Mouse (Mus musculus) midbrain, embryonic 14.5 days (tissue): ENCODE measurements around the gene Gnb3. TPM values are rescaled to one million over a fixed set of nuclear protein-coding genes. Genes with fewer than 3 reads are reported as not detected.

Experiments
- ATAC-seq: fragments of 200-750 bp; cut with Nextera tagmentation; 2 replicates; pipeline ENCODE4 v1.8.0; 2017; ENCODE audit warnings: moderate number of reproducible peaks, moderate library complexity; ENCODE audit not compliant: low FRiP score, low TSS enrichment
- DNase-seq: peaks from one replicate; pipeline ENCODE4 v3.0.0-alpha.2; 2015
- H3K27ac ChIP-seq: fragments of 300-500 bp; sonication (generic); replicated peaks from 2 replicates; pipeline ENCODE4 v1.5.1; 2014; ENCODE audit warnings: mild to moderate bottlenecking, low read depth, low read length, moderate library complexity
- H3K27me3 ChIP-seq: fragments of 300-500 bp; sonication (generic); 2 replicates; pipeline ENCODE4 v1.6.1; 2014; ENCODE audit warnings: low read length, control low read depth, mixed read lengths; ENCODE audit not compliant: control insufficient read depth, insufficient read depth
- H3K36me3 ChIP-seq: fragments of 300-500 bp; sonication (generic); 2 replicates; pipeline ENCODE4 v1.6.1; 2014; ENCODE audit warnings: low read length, control low read depth; ENCODE audit not compliant: control insufficient read depth, insufficient read depth
- H3K4me1 ChIP-seq: fragments of 300-500 bp; sonication (generic); 2 replicates; pipeline ENCODE4 v1.6.1; 2014; ENCODE audit warnings: mild to moderate bottlenecking, antibody characterized with exemption, low read length, control low read depth; ENCODE audit not compliant: control insufficient read depth, insufficient read depth
- H3K4me2 ChIP-seq: fragments of 300-500 bp; sonication (generic); 2 replicates; pipeline ENCODE4 v1.6.1; 2014; ENCODE audit warnings: mild to moderate bottlenecking, low read length, moderate library complexity
- H3K4me3 ChIP-seq: fragments of 300-500 bp; sonication (generic); replicated peaks from 2 replicates; pipeline ENCODE4 v1.5.1; 2014; ENCODE audit warnings: low read depth, low read length
- H3K9ac ChIP-seq: fragments of 300-500 bp; sonication (generic); replicated peaks from 2 replicates; pipeline ENCODE4 v1.6.1; 2014; ENCODE audit warnings: mild to moderate bottlenecking, low read length, moderate library complexity
- H3K9me3 ChIP-seq: fragments of 300-500 bp; sonication (generic); 2 replicates; pipeline ENCODE4 v1.6.1; 2016; ENCODE audit warnings: low read length, control low read depth, mixed read lengths; ENCODE audit not compliant: control insufficient read depth
- WGBS: fragments of 180-500 bp; shearing (Covaris S2); extraction: QIAGEN DNeasy Blood & Tissue Kit; methylation state at CpG from one replicate; pipeline ENCODE4 v1.1.7; 2014; 5-methylcytosine and 5-hydroxymethylcytosine counted together
- polyA plus RNA-seq: library from polyadenylated mRNA; unstranded; fragments of >200 nt; fragmentation: Nextera tagmentation; extraction: Ambion mirVana; gene quantifications from 2 replicates; pipeline ENCODE4 v1.2.1, GENCODE M21; 2014

The Gnb3 gene
- polyA plus RNA-seq, 1 experiment from 2014 or later, result 4.5 TPM

GRCm38 (mm10) chr6:124874348-124874747, 34.3 kb upstream of the Gnb3 start:
- WGBS, result 44% methylated on average over 3 of the region's 3 CpGs
- Histone ChIP-seq H3K4me1 (no peaks in the 10 kb centered on the region), H3K27ac (no peak overlapping the region), H3K9me3 (no peaks in the 10 kb centered on the region), H3K4me2 (no peak overlapping the region), H3K36me3 (no peaks in the 10 kb centered on the region), H3K27me3 (no peaks in the 10 kb centered on the region), H3K9ac (no peak overlapping the region), H3K4me3 (no peak overlapping the region)
- no peak for DNase-seq
- no peak for ATAC-seq

- H3K4me3 ChIP-seq, result no peak overlapping the region
- no peaks in the 10 kb centered on the region for H3K27me3 ChIP-seq
- ATAC-seq (no peak), DNase-seq (no peak)
- peak overlapping the region; percentile 13; the same call in 1 of the 2 replicates for H3K9ac ChIP-seq
- peaks cover 30% of the 10 kb centered on the region for H3K4me1 ChIP-seq
- no peak overlapping the region for H3K4me2 ChIP-seq
- no peaks in the 10 kb centered on the region for H3K36me3 ChIP-seq
- H3K9me3 ChIP-seq, result no peaks in the 10 kb centered on the region
- 0 out of 2 replicates have a peak overlapping the region, but pooled peaks have one; percentile 13 for H3K27ac ChIP-seq
- 51% methylated on average over 6 of the region's 7 CpGs for WGBS
Measured at GRCm38 (mm10) chr6:124866560-124866959, 26.5 kb upstream of the Gnb3 start.

- ATAC-seq (no peak), DNase-seq (no peak)
- Histone ChIP-seq H3K9me3 (no peaks in the 10 kb centered on the region), H3K4me2 (no peak overlapping the region), H3K36me3 (peaks cover 5% of the 10 kb centered on the region), H3K4me3 (no peak overlapping the region), H3K4me1 (peaks cover 36% of the 10 kb centered on the region), H3K27ac (peak overlapping the region; percentile 32; the same call in 1 of the 2 replicates), H3K27me3 (no peaks in the 10 kb centered on the region), H3K9ac (peak overlapping the region; percentile 40; the same call in 1 of the 2 replicates)
- WGBS, result 55% methylated on average over 18 of the region's 18 CpGs
Measured at GRCm38 (mm10) chr6:124865766-124866362, 25.8 kb upstream of the Gnb3 start.

- peaks cover 16% of the 10 kb centered on the region for H3K36me3 ChIP-seq
- peaks cover 47% of the 10 kb centered on the region for H3K4me1 ChIP-seq
- WGBS, result 2% methylated on average over 43 of the region's 43 CpGs
- no peaks in the 10 kb centered on the region for H3K9me3 ChIP-seq
- peak within 1 kb of the TSS; percentile 70 for H3K4me3 ChIP-seq
- no peaks in the 10 kb centered on the region for H3K27me3 ChIP-seq
- peak; percentile 86 for DNase-seq
- H3K4me2 ChIP-seq, result peak within 1 kb of the TSS; percentile 70
- H3K9ac ChIP-seq, result peak within 1 kb of the TSS; percentile 91
- peak; percentile 62 for ATAC-seq
- H3K27ac ChIP-seq, result peak within 1 kb of the TSS; percentile 96
Measured at GRCm38 (mm10) chr6:124863658-124864298, 23.7 kb upstream of the Gnb3 start, which contains the start of gene Gpr162. TSS of gene Gpr162 (minus strand) at chr6:124863983.

GRCm38 (mm10) chr6:124863125-124863657, 23.1 kb upstream of the Gnb3 start:
- H3K9ac ChIP-seq, result peak overlapping the region; percentile 91
- no peaks in the 10 kb centered on the region for H3K27me3 ChIP-seq
- H3K4me1 ChIP-seq, result peaks cover 50% of the 10 kb centered on the region
- ATAC-seq (peak; percentile 19), DNase-seq (peak; percentile 68)
- no peaks in the 10 kb centered on the region for H3K9me3 ChIP-seq
- H3K36me3 ChIP-seq, result peaks cover 20% of the 10 kb centered on the region
- 0% methylated on average over 15 of the region's 16 CpGs for WGBS
- peak overlapping the region; percentile 70 for H3K4me3 ChIP-seq
- H3K4me2 ChIP-seq, result peak overlapping the region; percentile 70
- peak overlapping the region; percentile 96 for H3K27ac ChIP-seq

GRCm38 (mm10) chr6:124862406-124863124, 22.5 kb upstream of the Gnb3 start:
- Histone ChIP-seq H3K4me2 (peak overlapping the region; percentile 70), H3K36me3 (peaks cover 20% of the 10 kb centered on the region), H3K27me3 (no peaks in the 10 kb centered on the region), H3K4me1 (peaks cover 50% of the 10 kb centered on the region), H3K27ac (peak overlapping the region; percentile 96), H3K9me3 (no peaks in the 10 kb centered on the region), H3K4me3 (peak overlapping the region; percentile 70), H3K9ac (peak overlapping the region; percentile 91)
- 8% methylated on average over 8 of the region's 8 CpGs for WGBS
- peak; percentile 28 for DNase-seq
- no peak for ATAC-seq

GRCm38 (mm10) chr6:124861802-124862201, 21.7 kb upstream of the Gnb3 start:
- no peak for DNase-seq
- no peak for ATAC-seq
- 35% methylated on average over 3 of the region's 3 CpGs for WGBS
- H3K9me3 ChIP-seq, result no peaks in the 10 kb centered on the region
- H3K27me3 ChIP-seq, result no peaks in the 10 kb centered on the region
- peak overlapping the region; percentile 70 for H3K4me2 ChIP-seq
- H3K4me1 ChIP-seq, result peaks cover 50% of the 10 kb centered on the region
- H3K36me3 ChIP-seq, result peaks cover 20% of the 10 kb centered on the region
- H3K9ac ChIP-seq, result peak overlapping the region; percentile 91
- H3K4me3 ChIP-seq, result peak overlapping the region; percentile 70
- H3K27ac ChIP-seq, result peak overlapping the region; percentile 96; the same call in 1 of the 2 replicates

- H3K4me2 ChIP-seq, result peak overlapping the region; percentile 70
- DNase-seq (no peak), ATAC-seq (no peak)
- H3K4me1 ChIP-seq, result peaks cover 53% of the 10 kb centered on the region
- H3K9me3 ChIP-seq, result no peaks in the 10 kb centered on the region
- H3K27me3 ChIP-seq, result no peaks in the 10 kb centered on the region
- H3K4me3 ChIP-seq, result peak overlapping the region; percentile 70; the same call in 1 of the 2 replicates
- WGBS, result 77% methylated on average over 19 of the region's 19 CpGs
- peaks cover 20% of the 10 kb centered on the region for H3K36me3 ChIP-seq
- H3K9ac ChIP-seq, result peak overlapping the region; percentile 91; the same call in 1 of the 2 replicates
- peak overlapping the region; percentile 96; the same call in 1 of the 2 replicates for H3K27ac ChIP-seq
Measured at GRCm38 (mm10) chr6:124861266-124861665, 21.2 kb upstream of the Gnb3 start.
